Mouse (Mus musculus): ENCODE measurements at regions not wholly inside any gene's neighbourhood (a gene's known extent, or its start where the extent isn't known, plus 50 kb on each side); places are given as distances from the start of the nearest gene placed in this dataset.
"Not testable (repeated sequence)": the region's sequence is repeated elsewhere in the genome, so short reads cannot be mapped to it uniquely, and the experiment has no call there.

DNA sequence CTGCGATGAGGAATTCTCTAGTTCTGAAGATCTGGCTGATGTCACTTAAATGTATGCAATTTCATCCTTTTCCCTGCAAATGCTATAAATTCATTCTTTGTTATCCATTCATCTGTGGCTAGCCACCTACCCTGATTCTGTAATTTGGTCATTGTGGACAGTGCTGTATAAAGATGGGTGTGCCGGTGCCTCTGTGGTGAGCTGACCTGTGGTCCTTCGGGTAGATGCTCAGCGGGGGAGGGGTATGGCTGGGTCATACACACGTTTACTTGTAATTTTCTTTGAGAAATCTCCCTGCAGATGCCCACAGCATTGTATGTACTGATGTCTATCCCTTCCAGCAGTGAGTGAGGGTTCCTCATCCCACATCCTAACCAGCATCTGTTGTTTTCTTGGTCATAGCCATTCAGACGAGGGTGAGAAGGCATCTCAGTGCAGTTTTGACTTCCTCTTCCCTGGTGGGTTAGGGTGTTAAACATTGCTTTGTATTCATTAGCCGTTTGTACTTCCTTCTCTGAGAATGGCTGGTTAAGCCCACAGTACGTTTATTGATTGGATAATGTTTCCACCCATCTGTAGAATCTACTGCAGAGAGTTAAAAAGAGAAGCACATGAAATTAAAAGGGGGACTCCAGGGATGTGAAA is 169.3 kb upstream of the Frmd6 start:
- H3K9ac ChIP-seq = no peak overlapping the region
- H3K4me3 ChIP-seq = no peak overlapping the region
- H3K4me1 ChIP-seq = no peaks in the 10 kb centered on the region
- no peak overlapping the region for H3K27ac ChIP-seq
- ATAC-seq (ENCODE audit: low FRiP score, low read depth) = no peak
- no peaks in the 10 kb centered on the region for H3K27me3 ChIP-seq (replicated peaks)
- H3K4me2 ChIP-seq (replicated peaks) = no peak overlapping the region
- H3K9me3 ChIP-seq = no peaks in the 10 kb centered on the region
- WGBS = 71% methylated on average over 8 of the region's 8 CpGs
- H3K36me3 ChIP-seq = no peaks in the 10 kb centered on the region

DNA sequence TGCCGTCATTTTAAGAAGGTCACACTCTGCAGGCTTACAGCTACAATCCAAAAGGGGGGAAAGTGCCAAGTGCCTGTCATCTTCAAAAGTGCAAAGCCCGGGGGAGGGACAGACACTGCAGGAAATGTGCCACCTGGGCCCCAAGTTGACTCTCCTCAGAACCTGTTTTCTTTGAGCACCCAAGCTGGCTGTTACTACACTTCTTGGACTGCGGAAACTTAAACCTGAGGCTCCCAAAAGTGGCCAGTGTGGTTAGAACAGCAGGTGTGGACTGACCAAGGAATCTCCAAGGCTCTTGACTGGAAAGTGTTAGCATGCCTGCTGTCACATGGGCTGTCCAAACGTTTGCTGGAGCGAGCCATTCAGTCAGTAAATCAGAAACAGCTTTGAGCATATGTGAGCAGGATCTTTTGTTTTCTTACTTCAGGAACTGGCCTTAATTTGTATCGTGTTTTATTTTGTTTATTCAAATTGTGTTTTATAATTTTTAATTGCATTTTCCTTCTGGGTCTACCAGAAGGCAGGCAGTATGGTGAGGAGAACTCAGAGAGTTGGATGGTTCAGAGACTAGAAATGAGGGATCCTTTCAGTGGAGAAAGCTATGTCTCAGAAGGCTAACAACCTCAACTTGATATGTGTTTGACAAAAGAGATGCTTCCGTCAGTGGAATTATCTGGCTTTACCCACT is 168.4 kb upstream of the Frmd6 start:
- no peak for ATAC-seq (ENCODE audit: low FRiP score, low read depth)
- WGBS = 73% methylated on average over 7 of the region's 7 CpGs
- H3K27me3 ChIP-seq (replicated peaks) = no peaks in the 10 kb centered on the region
- no peak overlapping the region for H3K4me2 ChIP-seq (replicated peaks)
- H3K9ac ChIP-seq = no peak overlapping the region
- no peak overlapping the region for H3K27ac ChIP-seq
- no peaks in the 10 kb centered on the region for H3K4me1 ChIP-seq
- H3K36me3 ChIP-seq = no peaks in the 10 kb centered on the region
- H3K4me3 ChIP-seq = no peak overlapping the region
- no peaks in the 10 kb centered on the region for H3K9me3 ChIP-seq

- Histone ChIP-seq H3K36me3 (no peaks in the 10 kb centered on the region), H3K9me3 (no peaks in the 10 kb centered on the region), H3K27ac (no peak overlapping the region), H3K4me2 (replicated peaks) (no peak overlapping the region), H3K27me3 (replicated peaks) (no peaks in the 10 kb centered on the region), H3K9ac (no peak overlapping the region), H3K4me3 (no peak overlapping the region), H3K4me1 (no peaks in the 10 kb centered on the region)
- no peak for ATAC-seq (ENCODE audit: low FRiP score, low read depth)
- 85% methylated on average over 3 of the region's 3 CpGs for WGBS
These were observed 167.9 kb upstream of the Frmd6 start for GRCm38 (mm10) chr12:70657493-70657810.

GRCm38 (mm10) chr12:70658106-70658505 is 167.2 kb upstream of the Frmd6 start:
- Histone ChIP-seq H3K27ac (no peak overlapping the region), H3K4me1 (no peaks in the 10 kb centered on the region), H3K4me2 (replicated peaks) (no peak overlapping the region), H3K9me3 (no peaks in the 10 kb centered on the region), H3K4me3 (no peak overlapping the region), H3K27me3 (replicated peaks) (no peaks in the 10 kb centered on the region), H3K36me3 (no peaks in the 10 kb centered on the region), H3K9ac (no peak overlapping the region)
- 89% methylated on average over 5 of the region's 5 CpGs for WGBS
- no peak for ATAC-seq (ENCODE audit: low FRiP score, low read depth)

GRCm38 (mm10) chr12:70660388-70660787 is 164.9 kb upstream of the Frmd6 start:
- no peaks in the 10 kb centered on the region for H3K9me3 ChIP-seq
- no peak overlapping the region for H3K4me3 ChIP-seq
- H3K27me3 ChIP-seq (replicated peaks) = no peaks in the 10 kb centered on the region
- no peaks in the 10 kb centered on the region for H3K4me1 ChIP-seq
- no peaks in the 10 kb centered on the region for H3K36me3 ChIP-seq
- 86% methylated on average over 4 of the region's 4 CpGs for WGBS
- ATAC-seq (ENCODE audit: low FRiP score, low read depth) = no peak
- no peak overlapping the region for H3K27ac ChIP-seq
- no peak overlapping the region for H3K9ac ChIP-seq
- H3K4me2 ChIP-seq (replicated peaks) = no peak overlapping the region

DNA sequence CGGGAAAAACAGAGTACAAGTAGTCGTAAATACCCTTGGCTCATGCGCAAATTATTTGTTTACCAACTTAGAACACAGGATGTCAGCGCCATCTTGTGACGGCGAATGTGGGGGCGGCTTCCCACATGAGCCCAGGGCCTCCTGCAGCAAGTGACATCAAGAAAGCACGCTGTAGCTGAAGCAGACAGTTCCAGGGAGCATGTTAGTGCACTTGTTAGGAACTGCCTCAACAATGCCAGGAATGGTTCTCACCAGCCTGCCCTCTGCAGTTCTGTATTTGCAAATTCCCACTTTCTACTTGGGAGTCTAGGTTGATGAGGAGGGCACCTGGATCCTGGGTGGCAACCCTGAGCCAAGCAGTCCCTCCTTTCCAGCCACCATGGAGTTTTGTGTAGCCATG is 157.2 kb upstream of the Frmd6 start:
- not testable (repeated sequence) for H3K9ac ChIP-seq; H3K4me2 ChIP-seq (replicated peaks); H3K27me3 ChIP-seq (replicated peaks); ATAC-seq (ENCODE audit: low FRiP score, low read depth); H3K36me3 ChIP-seq; H3K27ac ChIP-seq; H3K4me1 ChIP-seq; H3K4me3 ChIP-seq; H3K9me3 ChIP-seq
- 95% methylated on average over 6 of the region's 8 CpGs for WGBS

- Histone ChIP-seq H3K27me3 (replicated peaks) (no peaks in the 10 kb centered on the region), H3K27ac (no peak overlapping the region), H3K9ac (no peak overlapping the region), H3K36me3 (no peaks in the 10 kb centered on the region), H3K4me3 (no peak overlapping the region), H3K9me3 (no peaks in the 10 kb centered on the region), H3K4me1 (0 out of 2 replicates have a peak, but pooled peaks cover 3% of the 10 kb centered on the region), H3K4me2 (replicated peaks) (no peak overlapping the region)
- ATAC-seq (ENCODE audit: low FRiP score, low read depth) = no peak
- WGBS = 90% methylated on average over 7 of the region's 7 CpGs
These were observed 153.2 kb upstream of the Frmd6 start for GRCm38 (mm10) chr12:70672115-70672514.

GRCm38 (mm10) chr12:70673188-70673587 is 152.1 kb upstream of the Frmd6 start:
- H3K9ac ChIP-seq = no peak overlapping the region
- H3K36me3 ChIP-seq = no peaks in the 10 kb centered on the region
- H3K9me3 ChIP-seq = no peaks in the 10 kb centered on the region
- no peak overlapping the region for H3K27ac ChIP-seq
- no peaks in the 10 kb centered on the region for H3K27me3 ChIP-seq (replicated peaks)
- 56% methylated on average over 11 of the region's 11 CpGs for WGBS
- no peak for ATAC-seq (ENCODE audit: low FRiP score, low read depth)
- 0 out of 2 replicates have a peak, but pooled peaks cover 3% of the 10 kb centered on the region for H3K4me1 ChIP-seq
- H3K4me2 ChIP-seq (replicated peaks) = no peak overlapping the region
- H3K4me3 ChIP-seq = no peak overlapping the region

DNA sequence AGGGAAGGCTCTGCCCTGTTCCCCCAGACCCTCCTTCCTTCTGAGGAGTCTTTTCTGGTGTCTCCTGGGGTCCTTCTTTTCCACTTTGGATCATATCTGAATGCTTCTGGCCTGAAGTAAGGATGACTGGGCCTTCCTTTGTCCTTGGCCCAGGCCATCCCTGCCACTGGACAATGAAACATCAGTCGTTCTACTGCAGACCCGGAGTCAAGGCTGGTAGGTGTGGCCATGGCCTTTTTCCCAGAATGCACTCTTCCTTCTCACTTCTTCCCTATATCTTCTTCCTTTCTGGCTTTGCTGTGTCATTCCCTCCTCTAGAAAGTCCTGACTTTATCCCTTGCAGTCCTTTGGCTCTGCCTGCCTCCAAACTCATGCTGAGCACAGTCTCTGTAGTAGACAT is 151.2 kb upstream of the Frmd6 start:
- Histone ChIP-seq H3K27me3 (replicated peaks) (no peaks in the 10 kb centered on the region), H3K4me2 (replicated peaks) (no peak overlapping the region), H3K4me1 (0 out of 2 replicates have a peak, but pooled peaks cover 3% of the 10 kb centered on the region), H3K9me3 (no peaks in the 10 kb centered on the region), H3K36me3 (no peaks in the 10 kb centered on the region), H3K27ac (no peak overlapping the region), H3K9ac (no peak overlapping the region), H3K4me3 (no peak overlapping the region)
- no peak for ATAC-seq (ENCODE audit: low FRiP score, low read depth)
- 78% methylated on average over 2 of the region's 2 CpGs for WGBS

DNA sequence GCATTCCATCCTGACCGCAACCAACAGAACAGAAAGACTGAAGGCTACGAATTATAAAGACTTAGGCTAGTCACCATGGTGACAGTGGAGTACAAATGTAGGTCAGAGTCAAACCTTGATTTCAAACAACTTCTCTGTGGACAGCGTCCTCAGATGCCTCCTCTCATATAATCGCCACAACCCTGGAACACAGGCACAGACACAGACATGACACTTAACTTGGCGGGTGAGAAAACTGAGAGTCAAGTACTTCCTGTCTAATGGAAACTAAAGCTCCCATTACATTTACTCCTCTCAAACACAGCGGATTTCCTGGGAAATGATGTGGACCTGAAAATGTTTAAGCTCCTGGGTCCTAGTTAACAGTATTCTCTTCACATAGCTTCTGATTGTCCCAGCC is 149.5 kb upstream of the Frmd6 start:
- 92% methylated on average over 6 of the region's 6 CpGs for WGBS
- ATAC-seq (ENCODE audit: low FRiP score, low read depth) = no peak
- no peak overlapping the region for H3K9ac ChIP-seq

GRCm38 (mm10) chr12:70679701-70680425 is 145.5 kb upstream of the Frmd6 start:
- no peak overlapping the region for H3K4me2 ChIP-seq (replicated peaks)

More for the DNA sequence above, 149.5 kb upstream of the Frmd6 start:
- H3K4me2 ChIP-seq (replicated peaks) = no peak overlapping the region
- H3K36me3 ChIP-seq = no peaks in the 10 kb centered on the region
- H3K4me3 ChIP-seq = no peak overlapping the region
- no peak overlapping the region for H3K27ac ChIP-seq
- no peaks in the 10 kb centered on the region for H3K9me3 ChIP-seq
- 0 out of 2 replicates have a peak, but pooled peaks cover 3% of the 10 kb centered on the region for H3K4me1 ChIP-seq
- no peaks in the 10 kb centered on the region for H3K27me3 ChIP-seq (replicated peaks)

DNA sequence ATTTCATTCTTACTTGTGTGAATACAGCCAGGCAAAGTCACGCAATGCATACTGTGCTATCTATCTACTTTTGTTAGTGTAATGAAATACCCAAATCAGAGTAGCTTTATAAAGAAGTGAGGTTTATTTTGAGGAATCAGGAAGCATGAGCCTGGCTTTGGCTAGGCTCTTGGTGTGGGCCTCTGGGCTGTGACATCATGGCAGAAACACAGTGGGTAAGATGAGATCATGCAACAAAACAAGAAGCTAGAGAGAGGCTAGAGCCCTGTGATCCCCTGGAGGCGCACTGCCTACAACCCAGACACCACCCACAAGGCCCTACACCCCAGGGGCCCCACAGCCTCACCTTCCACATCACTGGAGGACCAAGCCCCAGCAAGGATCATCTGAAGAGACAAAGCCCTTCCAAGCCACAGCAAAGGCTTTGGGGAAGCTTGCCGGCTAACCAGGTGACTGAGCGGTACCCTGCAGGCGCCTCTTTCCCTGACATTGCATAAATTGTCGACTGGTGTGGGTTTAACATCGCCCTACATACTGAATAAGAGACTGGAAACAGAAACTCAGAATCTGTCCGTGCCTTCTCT is 143.8 kb upstream of the Frmd6 start:
- WGBS = 86% methylated on average over 8 of the region's 8 CpGs
- no peaks in the 10 kb centered on the region for H3K36me3 ChIP-seq
- H3K4me3 ChIP-seq = no peak overlapping the region
- no peak overlapping the region for H3K4me2 ChIP-seq (replicated peaks)
- H3K27ac ChIP-seq = no peak overlapping the region
- H3K9ac ChIP-seq = no peak overlapping the region
- 0 out of 2 replicates have a peak, but pooled peaks cover 4% of the 10 kb centered on the region for H3K4me1 ChIP-seq
- H3K9me3 ChIP-seq = no peaks in the 10 kb centered on the region
- no peak for ATAC-seq (ENCODE audit: low FRiP score, low read depth)
- H3K27me3 ChIP-seq (replicated peaks) = no peaks in the 10 kb centered on the region

More at GRCm38 (mm10) chr12:70679701-70680425, 145.5 kb upstream of the Frmd6 start:
- Histone ChIP-seq H3K9me3 (no peaks in the 10 kb centered on the region), H3K27ac (no peak overlapping the region), H3K9ac (no peak overlapping the region), H3K4me1 (0 out of 2 replicates have a peak, but pooled peaks cover 3% of the 10 kb centered on the region), H3K27me3 (replicated peaks) (no peaks in the 10 kb centered on the region), H3K36me3 (no peaks in the 10 kb centered on the region), H3K4me3 (no peak overlapping the region)
- WGBS = 61% methylated on average over 20 of the region's 20 CpGs
- peak; percentile 78 for ATAC-seq (ENCODE audit: low FRiP score, low read depth)
